Mouse (Mus musculus): ENCODE measurements around the gene Rbms1.

Rbms1 gene

GRCm38 (mm10) chr2:60755101-60755500 lies 207.9 kb downstream of the Rbms1 start:
- no peak for DNase-seq (ENCODE audit: low spot score)

- no peak for DNase-seq (ENCODE audit: low spot score)
Measured at GRCm38 (mm10) chr2:60751274-60751673, 211.7 kb downstream of the Rbms1 start.

- no peak for DNase-seq (ENCODE audit: low spot score)
Measured at GRCm38 (mm10) chr2:60750591-60750990, 212.4 kb downstream of the Rbms1 start.

- DNase-seq (ENCODE audit: low spot score): no peak
Measured at GRCm38 (mm10) chr2:60748585-60748984, 214.4 kb downstream of the Rbms1 start.

- DNase-seq (ENCODE audit: low spot score): peak; percentile 41
Measured at GRCm38 (mm10) chr2:60747590-60747989, 215.4 kb downstream of the Rbms1 start.

GRCm38 (mm10) chr2:60744674-60745073 lies 218.3 kb downstream of the Rbms1 start:
- no peak for DNase-seq (ENCODE audit: low spot score)

GRCm38 (mm10) chr2:60739389-60740137 lies 223.4 kb downstream of the Rbms1 start:
- DNase-seq (ENCODE audit: low spot score): no peak

GRCm38 (mm10) chr2:60730929-60731328 lies 232.1 kb downstream of the Rbms1 start:
- DNase-seq (ENCODE audit: low spot score): no peak

GRCm38 (mm10) chr2:60730024-60730423 lies 233.0 kb downstream of the Rbms1 start:
- DNase-seq (ENCODE audit: low spot score): peak; percentile 59

- no peak for DNase-seq (ENCODE audit: low spot score)
Measured at GRCm38 (mm10) chr2:60728902-60729585, 233.9 kb downstream of the Rbms1 start.

- DNase-seq (ENCODE audit: low spot score): no peak
Measured at GRCm38 (mm10) chr2:60724660-60725059, 238.3 kb downstream of the Rbms1 start.

GRCm38 (mm10) chr2:60722967-60723366 lies 240.0 kb downstream of the Rbms1 start:
- no peak for DNase-seq (ENCODE audit: low spot score)

GRCm38 (mm10) chr2:60722514-60722913 lies 240.5 kb downstream of the Rbms1 start, which contains the start of gene Itgb6:
Gene Itgb6 (minus strand): TSS chr2:60722643.
- DNase-seq (ENCODE audit: low spot score): no peak

- DNase-seq (ENCODE audit: low spot score): no peak
Measured at GRCm38 (mm10) chr2:60720906-60721305, 242.1 kb downstream of the Rbms1 start.

GRCm38 (mm10) chr2:60720205-60720604 lies 242.8 kb downstream of the Rbms1 start:
- DNase-seq (ENCODE audit: low spot score): no peak

- no peak for DNase-seq (ENCODE audit: low spot score)
Measured at GRCm38 (mm10) chr2:60717348-60717747, 245.6 kb downstream of the Rbms1 start.

GRCm38 (mm10) chr2:60716549-60716948 lies 246.4 kb downstream of the Rbms1 start:
- DNase-seq (ENCODE audit: low spot score): no peak

GRCm38 (mm10) chr2:60715771-60716170 lies 247.2 kb downstream of the Rbms1 start:
- DNase-seq (ENCODE audit: low spot score): no peak

GRCm38 (mm10) chr2:60714971-60715502 lies 248.0 kb downstream of the Rbms1 start:
- no peak for DNase-seq (ENCODE audit: low spot score)

GRCm38 (mm10) chr2:60714475-60714874 lies 248.5 kb downstream of the Rbms1 start:
- no peak for DNase-seq (ENCODE audit: low spot score)

- DNase-seq (ENCODE audit: low spot score): peak; percentile 1
Measured at GRCm38 (mm10) chr2:60713857-60714256, 249.1 kb downstream of the Rbms1 start.

- no peak for DNase-seq (ENCODE audit: low spot score)
Measured at GRCm38 (mm10) chr2:60712891-60713290, 250.1 kb downstream of the Rbms1 start.

GRCm38 (mm10) chr2:60712483-60712882 lies 250.5 kb downstream of the Rbms1 start:
- DNase-seq (ENCODE audit: low spot score): no peak

All from yolk sac, embryonic 10.5 days (tissue).